ENCODE assay signal across 8 mouse cellular contexts in genomic region chr2:120566886-120567797, GRCm38 (mm10). TPM values are rescaled to one million over a fixed set of nuclear protein-coding genes. Genes with fewer than 3 reads are reported as not detected.
DNase-seq lines count a peak whose midpoint lies in the region; ATAC-seq lines count a peak whose summit lies in the region.

Snap23 (plus strand) TSS chr2:120567671.

- H3K27me3 ChIP-seq in lung, embryonic 16.5 days (ENCODE audit: control insufficient read depth, insufficient read depth, low read depth, low read length): no peaks in the 10 kb centered on the region

- no peaks in the 10 kb centered on the region for H3K9me3 ChIP-seq in lung, embryonic 16.5 days (ENCODE audit: control insufficient read depth, low read length)

- ATAC-seq in hematopoietic stem cell, adult 5-6 weeks (replicated peaks in 1 of 2; ENCODE audit: insufficient read depth in 1 of 2, low FRiP score in 2 of 2, low TSS enrichment in 1 of 2, low read depth in 1 of 2, poor library complexity in 2 of 2, severe bottlenecking in 2 of 2): peak; percentile 64 to 81
- ATAC-seq in lung, embryonic 16.5 days (ENCODE audit: low read depth): peak; percentile 97

- peak within 1 kb of the TSS; percentile 59 for H3K4me2 ChIP-seq in lung, embryonic 16.5 days (ENCODE audit: low read depth, low read length)

- WGBS in lung, embryonic 16.5 days: under 1% methylated on average over 42 of the region's 42 CpGs

- peak within 1 kb of the TSS; percentile 90 for H3K27ac ChIP-seq in lung, embryonic 16.5 days (ENCODE audit: low read length)

- peak within 1 kb of the TSS; percentile 67 for H3K4me3 ChIP-seq in lung, embryonic 16.5 days (ENCODE audit: low read length)

- H3K9ac ChIP-seq in lung, embryonic 16.5 days (ENCODE audit: low read length): peak within 1 kb of the TSS; percentile 85

- peaks cover 2% of the 10 kb centered on the region; the same call in 1 of the 2 replicates for H3K36me3 ChIP-seq in lung, embryonic 16.5 days (ENCODE audit: control insufficient read depth, insufficient read depth, low read length)

- H3K4me1 ChIP-seq in lung, embryonic 16.5 days (replicated peaks; ENCODE audit: control insufficient read depth, insufficient read depth, low read length): peaks cover 14% of the 10 kb centered on the region

- DNase-seq in MEL-GATA-1-ER (ENCODE audit: extremely low read depth, low read depth): peak; percentile 85
- DNase-seq in cerebellum, adult 8-10 months: peak; percentile 95
- peak; percentile 98 for DNase-seq in forelimb bud, embryonic 11.5 days (ENCODE audit: low read depth, low spot score)
- DNase-seq in layer of hippocampus, adult 9-10 months (ENCODE audit: low spot score): peak; percentile 87
- DNase-seq in ovary, postnatal 10 days (ENCODE audit: low spot score): peak; percentile 88
- peak; percentile 77 to 83 for DNase-seq in thymus, postnatal 10 days (ENCODE audit: low spot score in 2 of 2)

RNA-seq across cellular contexts. Expression of gene Snap23, which starts in this region (rescaled TPM):
- total RNA-seq in hematopoietic stem cell, adult 5-6 weeks (2017): 77.4 and 146 TPM in 2 replicates
- 57.2 and 59.6 TPM in 2 replicates for polyA plus RNA-seq in lung, embryonic 16.5 days (2015; fragmentation: Nextera tagmentation; extraction: Ambion mirVana)

Comparison
In these comparisons a context has a peak if more than half of its experiments do, and no peak if none do; other contexts are left out.
1. Peak in every context shown above with its lines: DNase-seq, ATAC-seq, H3K4me3 ChIP-seq and H3K27ac ChIP-seq.